ENCODE assay signal across 10 mouse cellular contexts in genomic region chr11:83815628-83816027, GRCm38 (mm10). TPM values are rescaled to one million over a fixed set of nuclear protein-coding genes. Genes with fewer than 3 reads are reported as not detected.
DNase-seq lines count a peak whose midpoint lies in the region; ATAC-seq and TF ChIP-seq lines count a peak whose summit lies in the region.
"Had no signal": no experiment of that assay in that cellular context is flagged by ENCODE, and none has a peak within 500 bp of the region (broad histone marks: within the 10 kb centered on the region; RNA-seq: fewer than 3 reads in every experiment).

No protein-coding gene starts in this region.

- no peak overlapping the region for H3K4me2 ChIP-seq in midbrain, embryonic 15.5 days
- H3K4me2 ChIP-seq: neural tube, embryonic 13.5 days had no signal

- no peak for ATAC-seq in midbrain, embryonic 15.5 days (replicated peaks)
- ATAC-seq in Patski, result no peak

- DNase-seq in midbrain, embryonic 10.5 days (ENCODE audit: low spot score), result peak; percentile 54
- DNase-seq in Patski (ENCODE audit: low read depth, low spot score), result no peak
- DNase-seq in cerebellum, adult 9-10 months, result peak; percentile 50
- peak; percentile 64 for DNase-seq in heart, postnatal 4 days
- DNase-seq in left cerebral cortex, adult 18-20 months (ENCODE audit: low spot score in 2 of 2), result peak; percentile 48 to 57
- peak; percentile 53 for DNase-seq in naive thymus-derived CD4-positive, alpha-beta T cell, adult 2 months (ENCODE audit: low read depth)
- peak; percentile 59 for DNase-seq in yolk sac, embryonic 10.5 days (ENCODE audit: low spot score)

- no peak overlapping the region for H3K4me3 ChIP-seq in midbrain, embryonic 10.5 days
- H3K4me3 ChIP-seq in midbrain, embryonic 15.5 days, result no peak overlapping the region
- H3K4me3 ChIP-seq: neural tube, embryonic 13.5 days had no signal

- TF ChIP-seq CTCF in Patski (IDR thresholded peaks at IDR 0.05), result peak; percentile 84

- in situ Hi-C loops in Patski (cut with MboI; ENCODE audit: low pct_unique_long_range_greater_than_20kb), result loop anchor here (5.0 kb wide), 2 partner anchors 37 to 82 kb away; partner anchors contain the start of gene Hnf1b

- WGBS in midbrain, embryonic 10.5 days, result 11% methylated on average over 9 of the region's 9 CpGs
- WGBS in midbrain, embryonic 15.5 days, result 7% methylated on average over 9 of the region's 9 CpGs

- H3K9me3 ChIP-seq in midbrain, embryonic 10.5 days (replicated peaks), result no peaks in the 10 kb centered on the region
- H3K9me3 ChIP-seq in midbrain, embryonic 15.5 days, result no peaks in the 10 kb centered on the region
- H3K9me3 ChIP-seq: neural tube, embryonic 13.5 days had no signal

- peaks cover 5% of the 10 kb centered on the region; the same call in 1 of the 2 replicates for H3K27me3 ChIP-seq in midbrain, embryonic 10.5 days (ENCODE audit: low read depth, poor library complexity, severe bottlenecking)
- no peaks in the 10 kb centered on the region for H3K27me3 ChIP-seq in midbrain, embryonic 15.5 days (replicated peaks)
- no peaks in the 10 kb centered on the region for H3K27me3 ChIP-seq in Patski

- H3K4me1 ChIP-seq in midbrain, embryonic 10.5 days, result peaks cover 4% of the 10 kb centered on the region
- no peaks in the 10 kb centered on the region for H3K4me1 ChIP-seq in midbrain, embryonic 15.5 days

- H3K27ac ChIP-seq in midbrain, embryonic 10.5 days (replicated peaks), result no peak overlapping the region
- no peak overlapping the region for H3K27ac ChIP-seq in midbrain, embryonic 15.5 days

- no peaks in the 10 kb centered on the region for H3K36me3 ChIP-seq in midbrain, embryonic 10.5 days
- H3K36me3 ChIP-seq in midbrain, embryonic 15.5 days (replicated peaks), result no peaks in the 10 kb centered on the region
- H3K36me3 ChIP-seq: neural tube, embryonic 13.5 days had no signal

- CTCF ChIA-PET in Patski (lab: Charles Lee), result interaction anchor here (0.8 to 8.6 kb wide), 17 partner anchors 8 to 186 kb away, joined by 3 to 78 read pairs (median 4); partner anchors contain the start of gene Hnf1b

- no peak overlapping the region for H3K9ac ChIP-seq in midbrain, embryonic 15.5 days
- H3K9ac ChIP-seq: neural tube, embryonic 13.5 days had no signal

- POLR2A ChIA-PET in Patski (lab: Charles Lee), result interaction anchor here (0.6 to 7.1 kb wide), 6 partner anchors 29 to 1019 kb away, joined by 3 to 128 read pairs (median 3); partner anchors contain the start of genes Ddx52 and Hnf1b

RNA-seq across cellular contexts. Expression of gene Hnf1b, which starts 34.2 kb away (rescaled TPM):
- not detected in 2 replicates for polyA plus RNA-seq in midbrain, embryonic 10.5 days (2016; fragmentation: Nextera tagmentation; extraction: Ambion mirVana)
- 0.15 TPM in 1 of 2 replicates, not detected in the other for polyA plus RNA-seq in midbrain, embryonic 15.5 days (2015; fragmentation: Nextera tagmentation; extraction: Ambion mirVana)
- polyA plus RNA-seq in Patski (2021), result 167 TPM
- total RNA-seq in heart, postnatal 4 days (2021), result not detected
- total RNA-seq in left cerebral cortex, adult 18-20 months (2021), result under 1 TPM; 0.21 to 0.68 TPM
- total RNA-seq: gastrocnemius, postnatal 36 days had no signal

Comparison
In these comparisons a context has a peak if more than half of its experiments do, and no peak if none do; other contexts are left out.
1. RNA of gene Hnf1b, which starts 34.2 kb away (polyA plus RNA-seq): 167 TPM in Patski (single experiment); 0.15 TPM in midbrain, embryonic 15.5 days and not detected in midbrain, embryonic 10.5 days; every median in the first group is over 100 times any median in the second.